ENCODE assay signal across 18 mouse cellular contexts in the genomic region with DNA sequence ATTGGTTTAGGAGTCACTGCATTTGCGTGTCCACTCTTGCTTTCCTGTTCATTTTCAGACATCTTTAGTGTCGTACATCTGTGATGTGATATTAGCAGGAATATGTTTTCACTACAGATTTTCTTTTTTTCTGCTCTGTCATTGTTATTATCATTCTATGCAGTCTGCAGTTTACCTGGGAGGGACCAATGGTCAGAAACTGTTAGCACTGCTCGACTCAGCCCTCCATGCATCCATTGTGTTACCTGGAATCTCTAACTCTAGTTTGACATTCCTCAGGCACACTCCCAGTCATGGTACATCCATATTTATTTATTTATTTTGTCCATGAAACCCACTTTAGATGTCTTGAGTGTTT. TPM values are rescaled to one million over a fixed set of nuclear protein-coding genes. Genes with fewer than 3 reads are reported as not detected.
A peak's percentile ranks its signal among the peaks of the same experiment; 100 is the strongest.
DNase-seq lines count a peak whose midpoint lies in the region; ATAC-seq and TF ChIP-seq lines count a peak whose summit lies in the region.
"Had no signal": no experiment of that assay in that cellular context is flagged by ENCODE, and none has a peak within 500 bp of the region (broad histone marks: within the 10 kb centered on the region; RNA-seq: fewer than 3 reads in every experiment).

No protein-coding gene starts in this region.

- TF ChIP-seq POLR2A in lung, adult 2 months (IDR thresholded peaks at IDR 0.05; ENCODE audit: borderline replicate concordance, extremely low read depth, low read depth, low read length) = no peak

- peak; percentile 8 for DNase-seq in heart, adult 11 months
- no peak for DNase-seq in heart, adult 8-10 months (ENCODE audit: low spot score)
- DNase-seq in spleen, postnatal 14 days (ENCODE audit: low spot score in 2 of 2) = no peak
- DNase-seq in lung, adult 2 months = no peak
- DNase-seq in testis, postnatal 14 days (ENCODE audit: low spot score) = no peak
- DNase-seq: adrenal gland, postnatal 10 days; cerebellum, adult 11 months; cerebellum, adult 8-10 months; cerebellum, postnatal 25 days; gastrocnemius, postnatal 10 days; heart, postnatal 10 days had no signal

- TF ChIP-seq CTCF in lung, adult 2 months (IDR thresholded peaks at IDR 0.05; ENCODE audit: insufficient read depth, low read length) = no peak

- no peak overlapping the region for H3K27ac ChIP-seq in liver, embryonic 15.5 days (replicated peaks)
- H3K27ac ChIP-seq: embryonic facial prominence, embryonic 12.5 days; forebrain, embryonic 15.5 days; heart, embryonic 10.5 days; hindbrain, embryonic 13.5 days; hindbrain, postnatal 0 days had no signal

- H3K4me1 ChIP-seq in liver, embryonic 15.5 days (replicated peaks) = peaks cover 28% of the 10 kb centered on the region; the same call in 1 of the 2 replicates
- H3K4me1 ChIP-seq in lung, adult 2 months (ENCODE audit: control insufficient read depth, insufficient read depth, low read length) = peaks cover 25% of the 10 kb centered on the region

- H3K36me3 ChIP-seq in liver, embryonic 15.5 days (replicated peaks) = no peaks in the 10 kb centered on the region
- H3K36me3 ChIP-seq: embryonic facial prominence, embryonic 12.5 days; forebrain, embryonic 15.5 days; hindbrain, embryonic 13.5 days had no signal

- 50% methylated on average over 3 of the region's 3 CpGs for WGBS in liver, embryonic 15.5 days (ENCODE audit: insufficient replicate concordance)
- 93% methylated on average over 3 of the region's 3 CpGs for WGBS in lung, adult 2 months

- H3K4me3 ChIP-seq in liver, embryonic 15.5 days (replicated peaks) = no peak overlapping the region
- H3K4me3 ChIP-seq in lung, adult 2 months (replicated peaks; ENCODE audit: extremely low read depth, low read depth, low read length) = no peak overlapping the region
- H3K4me3 ChIP-seq: embryonic facial prominence, embryonic 12.5 days; forebrain, embryonic 15.5 days; heart, embryonic 10.5 days; hindbrain, embryonic 13.5 days had no signal

- H3K4me2 ChIP-seq in liver, embryonic 15.5 days = peak overlapping the region; percentile 35
- H3K4me2 ChIP-seq: embryonic facial prominence, embryonic 12.5 days; forebrain, embryonic 15.5 days; hindbrain, embryonic 13.5 days had no signal

- no peak overlapping the region for H3K9ac ChIP-seq in liver, embryonic 15.5 days
- H3K9ac ChIP-seq: embryonic facial prominence, embryonic 12.5 days; forebrain, embryonic 15.5 days; hindbrain, embryonic 13.5 days had no signal

- ATAC-seq in erythroblast, adult 5-6 weeks (replicated peaks; ENCODE audit: low FRiP score, poor library complexity, severe bottlenecking) = peak; percentile 80
- ATAC-seq in liver, embryonic 15.5 days (ENCODE audit: insufficient read depth) = peak; percentile 54; the same call in 1 of the 2 replicates
- ATAC-seq: hindbrain, postnatal 0 days had no signal

- no peaks in the 10 kb centered on the region for H3K9me3 ChIP-seq in liver, embryonic 15.5 days (replicated peaks)
- H3K9me3 ChIP-seq: embryonic facial prominence, embryonic 12.5 days; forebrain, embryonic 15.5 days; heart, embryonic 10.5 days; hindbrain, embryonic 13.5 days had no signal

- H3K27me3 ChIP-seq in liver, embryonic 15.5 days = no peaks in the 10 kb centered on the region
- H3K27me3 ChIP-seq: embryonic facial prominence, embryonic 12.5 days; forebrain, embryonic 15.5 days; hindbrain, embryonic 13.5 days had no signal

RNA-seq across cellular contexts. Expression of gene Cblb, which starts 37.5 kb away (rescaled TPM):
- total RNA-seq in heart, adult 8-10 months (2022) = 10 to 100 TPM; 11.4 to 14.4 (median 12.7) TPM
- total RNA-seq in erythroblast, adult 5-6 weeks (2015; ENCODE audit: low replicate concordance) = 35.5 and 39.6 TPM in 2 replicates
- 21.8 and 21.9 TPM in 2 replicates for total RNA-seq in erythroblast, adult 5-6 weeks (2017; ENCODE audit: low replicate concordance)
- polyA plus RNA-seq in liver, embryonic 15.5 days (2015; fragmentation: Nextera tagmentation; extraction: Ambion mirVana) = 1.8 TPM in 2 replicates
- 15.7 and 21.7 TPM in 2 replicates for polyA plus RNA-seq in lung, adult 2 months (2012; rRNA removed)
